Mouse (Mus musculus) cerebellum, postnatal 14 days (tissue): Measurements from ENCODE around the gene Brf1.
A peak's percentile ranks its signal among the peaks of the same experiment; 100 is the strongest.

Experiments used
- DNase-seq, 2 experiments: peaks; one replicate each; pipeline ENCODE4 v3.0.0; 2021; ENCODE audit warnings: mixed read lengths in 2 of 2

Brf1 gene

DNA sequence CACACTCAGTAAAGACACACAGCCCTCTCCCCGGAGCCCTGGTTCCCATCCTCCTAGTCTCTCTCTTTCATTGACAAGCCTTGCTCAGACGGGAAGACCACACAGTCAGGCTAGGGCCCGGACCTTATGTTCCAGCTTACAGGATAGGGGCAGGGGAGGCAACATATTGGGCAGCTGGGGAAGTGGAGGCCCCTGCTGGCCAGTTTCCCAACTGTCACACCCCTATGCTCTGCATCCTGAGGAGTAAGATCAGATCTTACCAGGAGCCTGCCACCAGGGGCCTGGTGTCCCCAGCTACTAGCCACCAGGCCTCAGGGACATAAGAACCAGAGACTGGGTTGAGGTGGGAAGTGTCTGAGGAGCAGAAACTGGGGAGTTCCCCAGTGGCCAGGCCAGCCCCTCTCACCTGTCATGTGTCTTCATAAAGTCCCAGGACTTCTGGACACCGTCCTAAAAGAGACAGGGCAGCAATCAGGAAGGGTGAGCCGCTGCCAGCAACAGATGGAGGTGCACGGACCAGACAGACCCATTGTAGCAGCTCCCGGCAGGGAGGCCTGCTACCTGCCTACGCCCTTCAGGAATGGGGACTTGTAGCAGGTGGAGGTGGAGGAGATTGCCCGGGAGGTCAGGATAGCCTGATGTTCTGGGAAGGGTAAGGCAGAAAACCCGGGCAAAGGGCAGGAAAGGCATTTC, 61.5 kb downstream of the Brf1 start:
- peak; percentile 73 to 80 for DNase-seq

DNA sequence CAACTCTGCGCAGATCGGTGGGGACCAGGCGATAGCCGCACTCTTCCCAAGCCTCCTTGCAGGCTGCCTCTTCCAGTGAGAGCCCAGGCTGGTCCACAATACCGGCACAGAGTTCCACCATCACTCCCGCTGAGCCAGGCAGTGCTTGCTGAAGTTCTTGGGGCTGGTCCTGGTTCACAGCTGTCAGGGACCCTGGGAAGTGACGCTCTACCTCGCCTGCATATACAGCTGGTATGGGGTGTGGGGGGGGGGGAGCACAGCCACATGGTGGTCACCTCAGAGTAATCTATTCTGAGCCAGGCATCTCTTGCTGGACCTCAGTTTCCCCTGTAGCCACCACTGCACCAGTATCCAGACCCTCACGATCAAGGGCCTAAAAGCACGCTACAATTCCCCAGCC, 62.1 kb downstream of the Brf1 start:
- DNase-seq: no peak

DNA sequence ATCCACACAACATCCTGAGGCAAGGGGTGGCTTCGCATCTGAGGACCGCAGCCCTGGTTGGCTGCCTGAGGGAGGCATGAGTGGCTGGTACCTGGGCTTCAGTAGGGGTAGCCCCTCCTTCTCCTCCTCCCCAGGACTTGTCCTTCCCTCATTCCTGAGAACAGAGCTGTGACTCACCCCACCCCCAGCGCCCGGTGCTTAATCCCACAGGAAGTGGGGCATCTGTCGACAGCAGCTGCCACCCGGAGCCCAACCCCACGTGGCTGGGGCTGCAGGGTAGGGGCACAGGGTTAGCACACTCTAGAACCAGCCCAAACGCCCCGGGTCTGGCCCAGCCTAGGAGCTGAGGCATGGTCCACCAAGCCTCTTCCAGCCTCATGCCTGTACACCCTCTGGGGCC, 62.6 kb downstream of the Brf1 start:
- no peak for DNase-seq

DNA sequence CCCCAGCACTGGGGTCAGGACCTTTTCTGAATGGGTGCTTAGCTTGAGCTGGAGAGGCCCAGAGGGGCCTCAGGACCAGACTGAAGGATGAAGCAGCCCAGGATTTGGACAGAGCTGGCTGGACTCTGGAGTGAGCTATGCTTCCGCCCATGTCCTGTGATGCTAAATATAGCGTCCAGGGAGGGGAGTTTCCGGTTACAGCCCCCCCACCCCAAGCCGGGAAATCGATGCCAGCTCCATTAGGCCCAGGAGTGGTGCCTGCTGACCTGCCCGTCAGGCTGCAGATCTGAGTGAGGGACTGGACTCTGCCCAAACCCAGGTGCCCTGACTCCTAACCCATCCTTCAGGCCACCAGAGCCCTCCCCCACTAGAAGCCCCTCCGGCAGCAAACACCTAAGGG, 67.9 kb downstream of the Brf1 start:
- no peak for DNase-seq

DNA sequence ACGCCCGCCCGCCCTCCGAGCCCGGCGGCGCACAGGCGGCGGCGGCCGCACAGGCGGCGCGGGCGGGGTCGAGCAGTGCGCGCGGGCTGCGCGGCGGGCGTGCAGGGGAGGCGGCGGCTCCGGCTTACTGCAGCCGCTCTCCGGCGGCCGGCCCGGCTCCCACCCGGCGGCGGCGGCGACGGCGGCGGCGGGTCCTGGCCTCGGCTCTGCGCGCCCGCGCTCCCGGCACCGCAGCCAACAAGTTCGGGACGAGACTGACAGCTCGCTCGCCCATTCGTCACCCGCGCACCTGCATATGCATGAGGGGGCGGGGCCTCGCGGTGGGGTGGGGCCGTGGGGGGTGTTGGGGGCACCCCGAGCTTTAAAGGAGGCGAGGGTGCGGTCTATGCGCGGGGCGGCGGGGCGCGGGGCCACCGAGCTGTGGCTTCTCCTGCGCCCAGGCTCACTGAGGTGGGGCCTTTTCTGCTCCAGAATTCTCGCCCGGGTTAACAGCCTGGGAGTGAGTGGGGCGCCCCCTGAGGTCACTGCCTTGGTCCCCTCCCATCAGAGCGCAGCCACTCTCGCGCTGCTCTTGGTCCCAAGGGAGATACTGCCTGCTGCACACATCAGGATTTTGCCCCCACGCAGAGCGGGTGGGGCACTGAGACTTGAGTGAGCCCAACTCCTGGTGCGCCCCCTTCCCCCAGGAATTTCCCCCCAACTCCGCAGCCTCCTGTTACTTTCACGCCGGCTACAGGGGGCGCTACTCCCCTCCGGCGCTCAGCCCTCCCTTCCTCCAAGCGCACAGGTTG, 70.7 kb downstream of the Brf1 start, which contains the start of gene Jag2:
Gene Jag2, minus strand, starts transcription at position 215 of the 791 bp plus-strand sequence.
- DNase-seq: peak; percentile 70 to 80

DNA sequence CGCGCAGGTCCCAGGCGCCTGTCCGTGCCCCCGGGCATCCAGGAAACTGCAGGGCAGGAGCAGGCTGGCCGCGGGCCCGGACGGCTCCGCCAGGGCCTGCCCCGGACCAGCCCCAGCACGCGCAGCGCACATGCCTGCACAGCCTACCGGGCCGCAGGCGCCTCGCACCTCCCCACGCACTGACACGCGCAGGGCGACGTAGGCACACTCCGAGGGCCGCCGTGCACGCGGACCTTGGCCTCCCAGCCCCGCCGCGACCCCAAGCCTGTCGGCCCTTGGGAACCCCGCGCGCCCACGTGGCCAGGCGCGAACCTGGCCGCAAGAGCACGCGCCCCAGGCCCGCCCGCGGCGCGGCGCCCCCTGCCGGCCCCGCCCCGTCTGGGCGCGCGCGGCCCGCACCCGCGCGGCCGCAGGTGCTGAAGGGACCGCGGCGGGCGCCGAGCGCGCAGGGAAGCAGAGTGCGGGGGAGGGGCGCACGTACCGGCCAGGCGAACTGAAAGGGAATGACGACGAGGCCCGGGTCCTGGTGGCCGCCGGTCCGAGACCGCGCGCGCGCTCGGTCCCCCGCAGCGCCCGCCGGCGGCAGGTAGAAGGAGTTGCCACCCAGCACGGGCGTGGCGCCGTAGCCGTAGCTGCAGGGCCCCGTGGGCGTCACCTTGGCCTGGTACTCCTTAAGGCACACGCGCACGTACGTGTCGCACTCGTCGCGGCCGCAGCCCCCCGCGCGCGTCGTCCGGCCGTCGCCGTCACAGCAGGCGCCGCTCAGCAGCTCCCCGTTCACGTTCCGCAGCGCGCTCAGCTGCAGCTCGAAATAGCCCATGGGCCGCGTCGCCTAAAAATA, 71.9 kb downstream of the Brf1 start:
- DNase-seq: peak; percentile 60 to 68

DNA sequence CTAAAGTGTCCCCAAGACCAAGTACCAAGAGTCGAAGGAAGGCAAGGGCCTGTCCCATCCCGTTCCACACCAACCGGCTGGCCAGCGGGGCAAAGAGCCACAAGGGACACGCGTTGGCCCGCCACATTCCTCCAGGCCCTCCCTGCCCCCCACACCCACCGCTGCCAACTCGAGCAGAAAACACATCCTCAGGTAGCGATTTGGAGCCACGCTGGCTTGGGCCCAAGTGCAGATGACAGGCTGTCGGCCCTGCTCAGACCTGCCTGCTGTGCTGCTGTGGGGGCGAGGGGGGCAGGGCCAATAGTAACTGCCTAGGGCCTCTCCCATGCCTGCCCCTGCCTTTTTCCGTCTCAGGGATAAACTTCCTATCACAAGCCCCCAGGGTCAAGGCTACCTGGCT, 73.2 kb downstream of the Brf1 start:
- DNase-seq: peak in 1 of 2 experiments; percentile 62

DNA sequence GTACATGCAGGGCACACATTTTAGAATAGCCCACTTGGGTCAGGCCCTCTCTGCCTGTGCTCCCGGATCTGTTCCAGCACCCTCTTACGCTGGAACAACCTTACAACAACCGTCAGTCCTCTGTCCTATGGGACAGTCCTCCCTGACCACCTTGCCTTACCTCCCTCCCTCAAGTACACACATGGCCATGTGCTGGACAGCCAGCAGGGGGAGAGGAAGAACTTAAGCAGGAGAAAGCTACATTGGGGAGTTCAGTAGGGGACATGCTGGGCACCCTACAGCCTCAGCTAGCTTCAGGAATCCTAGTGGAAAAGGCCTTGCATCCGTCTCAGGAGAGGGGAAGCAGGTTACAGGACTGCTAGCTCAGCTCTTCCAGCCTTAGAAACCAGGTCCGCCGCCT, 74.6 kb downstream of the Brf1 start:
- no peak for DNase-seq

DNA sequence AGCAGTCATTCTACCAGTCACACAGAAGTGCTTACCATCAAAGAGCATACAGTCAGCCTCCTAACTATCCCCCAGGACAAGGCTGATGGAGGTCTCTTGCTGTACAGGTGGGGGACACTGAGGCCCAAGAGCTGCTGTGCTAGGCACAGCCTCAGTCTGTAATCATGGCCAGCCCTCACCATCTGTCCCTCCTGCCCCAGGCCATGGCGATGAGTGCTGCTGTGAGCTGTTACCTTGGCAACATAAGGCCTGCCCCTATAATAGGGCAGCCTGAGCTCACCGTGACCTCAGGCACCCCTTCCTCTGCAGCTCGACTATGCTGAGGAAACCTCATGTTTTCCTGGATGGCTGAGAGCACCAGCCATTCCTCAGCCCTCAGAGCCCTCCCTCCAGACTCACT, 78.0 kb downstream of the Brf1 start:
- no peak for DNase-seq

DNA sequence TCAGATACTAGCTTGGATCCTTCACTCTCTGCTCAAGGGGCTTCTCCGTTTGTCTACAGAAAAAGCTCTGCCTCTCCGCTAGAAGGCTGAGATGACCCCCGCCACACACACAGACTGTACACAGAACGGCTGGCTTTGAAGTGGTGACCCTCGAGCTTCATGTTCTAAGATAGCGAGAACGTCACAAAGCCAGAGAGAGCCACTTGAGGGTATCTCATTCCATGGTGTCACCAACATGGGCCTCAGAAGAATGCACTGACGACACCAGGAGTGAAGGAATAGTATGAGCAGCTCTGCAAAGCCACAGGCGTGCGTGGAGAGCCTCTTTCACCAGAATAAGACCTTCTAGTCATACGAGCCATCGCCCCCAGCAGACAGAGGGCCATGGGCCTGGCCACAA, 79.0 kb downstream of the Brf1 start:
- no peak for DNase-seq

DNA sequence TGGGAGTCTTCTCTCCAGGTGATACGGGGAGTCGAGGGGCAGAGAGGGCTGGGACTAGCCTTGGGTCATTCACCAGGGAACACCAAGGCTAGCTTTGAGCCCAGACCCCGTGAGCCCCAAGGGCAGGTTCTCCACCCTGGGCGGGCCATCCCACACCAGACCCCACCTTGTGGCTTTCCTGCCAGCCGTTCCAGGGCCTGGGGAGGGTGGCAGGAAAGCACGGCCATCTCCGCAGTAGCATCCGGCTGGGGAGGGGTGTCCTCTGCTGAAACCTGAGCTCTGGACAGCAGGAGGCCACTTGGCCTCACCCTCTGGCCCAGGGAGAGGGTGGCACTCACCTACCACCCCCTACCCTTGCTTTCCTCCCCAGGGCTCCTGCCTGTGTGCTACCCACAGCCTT, 82.6 kb downstream of the Brf1 start:
- DNase-seq: no peak

DNA sequence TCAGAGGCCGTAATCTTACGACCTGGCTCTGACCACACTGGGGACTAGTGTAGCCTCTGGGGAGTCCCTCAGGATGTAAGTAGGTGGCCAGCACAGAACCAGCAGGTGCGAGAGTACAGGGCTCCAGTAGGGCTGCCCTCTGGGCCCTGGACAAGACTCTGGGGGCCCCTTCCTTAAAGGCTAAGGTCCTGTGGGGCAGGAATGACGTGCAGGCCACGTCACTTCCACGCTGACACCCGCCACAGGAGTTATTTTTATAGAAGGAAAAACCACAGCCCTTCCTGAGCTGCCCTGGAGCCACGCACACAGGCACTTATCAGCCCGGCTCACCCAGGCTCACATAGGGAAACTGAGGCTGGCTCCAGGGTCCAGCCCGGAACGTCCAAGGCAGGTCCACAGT, 83.0 kb downstream of the Brf1 start:
- DNase-seq: no peak

DNA sequence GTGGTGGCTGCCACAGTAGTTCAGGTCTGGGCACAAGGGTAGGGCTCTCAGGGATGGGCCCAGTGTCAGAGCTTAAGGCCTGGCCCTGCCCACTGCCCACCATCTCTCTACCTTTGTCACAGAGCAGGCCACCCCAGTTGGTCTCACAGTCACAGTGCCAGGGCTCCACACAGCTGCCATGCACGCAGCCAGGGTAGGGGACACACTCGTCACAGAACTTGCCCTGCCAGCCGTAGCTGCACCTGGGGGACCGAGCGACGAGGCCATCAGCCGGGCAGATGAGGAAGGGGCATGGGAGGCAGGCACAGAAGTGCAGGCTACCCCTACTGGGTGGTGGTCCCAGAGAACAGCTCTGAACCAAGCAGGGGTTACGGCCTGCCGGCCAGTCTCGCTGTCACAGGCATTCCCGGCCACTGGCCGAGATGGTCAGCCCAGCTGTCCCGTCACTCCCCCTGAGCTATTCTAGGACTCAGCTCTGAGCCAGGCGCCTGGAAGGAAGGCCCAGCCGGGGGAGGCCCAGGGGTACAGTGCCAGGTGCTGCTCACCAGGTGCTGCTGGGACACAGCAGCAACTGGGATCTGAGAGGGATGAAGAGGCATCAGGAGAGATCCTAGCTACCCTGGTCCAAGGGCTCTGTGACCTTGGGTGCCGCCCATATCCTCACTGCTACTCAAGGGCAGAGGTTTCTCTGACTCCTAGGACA, 83.7 kb downstream of the Brf1 start:
- DNase-seq: no peak

DNA sequence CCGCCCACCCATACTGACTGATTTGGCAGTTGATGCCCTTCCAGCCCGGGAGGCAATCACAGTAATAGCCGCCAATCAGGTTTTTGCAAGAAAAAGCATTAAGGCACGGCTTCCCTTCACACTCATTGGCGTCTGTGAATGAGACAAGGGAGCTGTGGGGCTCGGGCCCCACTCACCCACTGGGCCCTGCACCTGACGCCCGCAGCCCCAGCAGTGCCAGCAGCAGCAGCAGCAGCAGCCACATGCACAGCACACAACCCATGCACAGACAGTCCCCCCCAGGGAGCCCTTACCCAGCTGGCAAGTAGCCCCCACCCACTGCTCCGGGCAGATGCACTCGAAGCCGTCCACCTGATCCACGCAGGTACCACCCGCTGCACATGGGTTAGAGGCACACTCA, 84.9 kb downstream of the Brf1 start:
- no peak for DNase-seq

DNA sequence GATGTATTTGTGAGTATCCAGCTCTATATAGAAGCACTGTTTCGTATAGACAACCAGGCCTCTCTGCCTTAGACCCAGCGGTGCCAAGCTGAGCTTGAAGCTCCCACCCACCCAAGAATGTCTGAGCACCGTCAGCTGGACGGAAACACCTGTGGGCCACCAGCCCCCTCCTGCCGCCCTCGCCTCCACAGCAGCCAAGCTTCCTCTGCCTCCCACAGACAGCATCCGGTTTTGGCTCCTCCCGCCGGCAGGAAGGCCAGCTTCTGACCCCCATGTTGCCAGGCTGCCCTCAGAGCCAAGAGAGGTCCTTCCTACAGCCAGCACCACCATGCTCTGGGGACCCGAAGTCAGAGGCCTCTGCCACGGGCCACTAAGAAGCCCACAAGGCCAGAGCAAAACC, 86.0 kb downstream of the Brf1 start:
- no peak for DNase-seq

DNA sequence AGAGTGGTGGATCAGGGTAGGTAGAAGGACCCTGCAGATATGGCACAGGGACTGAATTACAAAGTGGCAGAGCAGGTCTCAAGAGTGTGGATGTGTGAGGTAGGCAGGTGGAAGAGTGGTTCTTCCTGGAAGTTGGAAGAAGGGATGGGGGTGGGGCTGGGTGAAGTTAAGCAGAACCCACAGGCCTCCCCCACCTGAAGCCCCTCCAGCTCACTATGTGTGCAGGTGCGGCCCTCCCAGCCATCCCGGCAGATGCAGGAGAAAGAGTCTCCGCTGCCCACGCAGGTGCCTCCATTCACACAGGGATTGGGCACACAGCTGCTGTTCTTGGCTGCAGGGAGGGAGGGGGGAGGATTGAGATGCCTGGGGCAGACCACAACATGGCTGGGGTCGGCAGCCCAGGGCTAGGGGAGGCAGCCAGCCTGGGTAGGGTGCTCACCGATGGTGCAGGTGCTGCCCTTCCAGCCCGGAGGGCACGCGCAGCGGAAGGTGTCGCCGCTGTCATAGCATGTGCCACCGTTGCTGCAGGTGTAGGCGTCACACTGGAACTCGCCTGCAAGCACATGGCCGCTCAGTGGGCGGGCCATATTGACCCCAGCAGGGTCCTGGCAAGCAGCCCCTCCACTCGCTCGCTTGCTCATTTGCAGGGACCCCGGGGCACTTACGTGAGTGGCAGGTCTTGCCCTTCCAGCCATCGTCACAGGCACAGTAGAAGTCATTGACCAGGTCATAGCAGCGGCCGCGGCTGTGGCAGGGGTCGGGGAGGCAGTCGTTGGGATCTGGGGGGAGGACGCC, 87.4 kb downstream of the Brf1 start:
- DNase-seq: peak; percentile 82 to 87

DNA sequence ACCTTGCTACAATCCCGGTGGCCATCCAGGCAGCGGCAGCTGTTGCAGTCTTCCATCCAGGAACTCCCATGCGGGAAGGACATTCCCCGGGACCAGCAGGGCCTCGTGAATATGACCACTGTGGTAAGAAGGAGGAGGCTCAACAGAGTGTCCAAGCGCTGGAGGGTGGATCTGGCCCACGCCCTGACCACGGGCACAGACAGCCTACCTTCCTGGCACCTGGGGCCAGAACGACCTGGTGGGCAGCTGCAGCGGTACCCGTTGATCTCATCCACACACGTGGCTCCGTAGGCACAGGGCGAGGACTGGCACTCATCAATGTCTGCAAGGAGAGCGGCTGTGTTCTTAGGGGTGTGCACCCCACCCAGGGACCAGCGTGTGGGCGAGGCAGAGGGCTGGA, 88.8 kb downstream of the Brf1 start:
- no peak for DNase-seq
